Mouse (Mus musculus): Measurements from ENCODE around the gene Acot3.
"Not testable (repeated sequence)": the region's sequence is repeated elsewhere in the genome, so short reads cannot be mapped to it uniquely, and the experiment has no call there.

Gene Acot3

DNA sequence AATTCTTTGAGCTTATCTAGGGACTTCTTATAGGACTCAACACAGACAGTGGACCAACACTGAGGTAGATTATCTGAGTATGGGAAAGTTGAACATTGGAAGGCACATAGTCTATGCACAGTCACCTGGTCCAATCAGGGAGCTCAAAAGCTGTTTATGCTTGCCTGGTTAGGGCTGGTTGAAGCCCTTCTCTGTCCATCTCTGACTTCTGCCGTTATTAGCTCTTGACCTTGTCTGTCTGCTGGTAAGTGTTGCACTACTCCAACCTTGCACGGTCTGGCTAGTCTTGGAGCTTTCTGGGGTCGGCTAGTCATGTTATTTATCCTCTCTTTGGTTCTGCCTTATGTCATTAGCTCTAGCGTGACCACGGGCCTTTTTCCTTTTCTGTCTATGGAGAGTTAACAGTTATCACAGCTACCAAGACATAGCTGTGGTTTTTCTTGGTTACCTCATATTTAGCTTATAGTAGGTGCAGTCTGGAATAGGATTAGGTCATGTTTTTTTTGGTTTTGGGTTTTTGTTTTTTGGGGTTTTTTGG, at the start of gene Acot3:
Gene Acot3 (plus strand): TSS at position 208 of the 538 bp plus-strand sequence.
- no peak for DNase-seq (ENCODE audit: low spot score in 2 of 2)

DNA sequence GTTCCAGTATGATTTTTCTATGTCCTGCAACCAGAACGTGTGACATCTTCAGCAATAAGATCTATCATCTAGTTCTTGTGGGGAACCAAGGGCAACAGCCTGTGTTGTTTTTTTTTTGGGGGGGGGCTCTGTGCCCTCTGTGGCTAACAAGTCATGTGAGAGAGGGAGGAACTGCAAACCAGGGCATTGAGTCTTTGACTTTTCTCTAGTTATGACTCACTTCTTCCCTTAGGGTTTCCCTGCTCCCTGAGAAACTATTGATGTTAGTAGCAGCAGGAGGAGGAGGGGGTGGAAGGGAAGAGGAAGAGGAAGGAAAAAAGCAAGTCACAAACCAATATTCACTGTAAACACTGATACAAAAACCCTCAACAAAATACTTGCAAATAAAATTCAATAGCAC, 48.1 kb upstream of the Acot3 start:
- DNase-seq (ENCODE audit: low spot score in 2 of 2) = no peak

- DNase-seq (ENCODE audit: low spot score in 2 of 2) = no peak
These were observed 43.7 kb upstream of the Acot3 start for GRCm38 (mm10) chr12:84008251-84008650.

DNA sequence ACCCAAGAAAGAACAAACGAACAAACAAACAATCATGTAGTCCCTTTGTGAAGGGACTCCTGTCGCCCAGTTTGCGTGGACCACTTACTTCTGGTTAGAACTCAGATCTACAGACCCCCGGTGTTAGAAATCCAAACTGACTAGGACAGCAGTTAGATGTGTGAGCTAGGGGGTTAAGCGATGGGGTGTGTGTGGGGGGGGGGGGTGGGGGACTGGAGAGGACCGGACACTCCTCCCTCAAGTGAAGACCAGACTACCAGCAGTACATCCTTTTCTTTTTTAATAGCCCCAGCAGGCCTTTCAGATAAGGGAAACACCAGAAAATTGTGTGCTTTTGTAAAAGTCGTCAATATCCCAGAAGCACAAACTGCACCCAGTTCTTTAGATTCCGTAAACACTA, 43.2 kb upstream of the Acot3 start:
- DNase-seq (ENCODE audit: low spot score in 2 of 2) = no peak

- peak in 1 of 2 experiments; percentile 15 for DNase-seq (ENCODE audit: low spot score in 2 of 2)
These were observed 42.6 kb upstream of the Acot3 start, which contains the start of gene Acot1 for GRCm38 (mm10) chr12:84009171-84009965. Gene Acot1 (plus strand): TSS chr12:84009490.

DNA sequence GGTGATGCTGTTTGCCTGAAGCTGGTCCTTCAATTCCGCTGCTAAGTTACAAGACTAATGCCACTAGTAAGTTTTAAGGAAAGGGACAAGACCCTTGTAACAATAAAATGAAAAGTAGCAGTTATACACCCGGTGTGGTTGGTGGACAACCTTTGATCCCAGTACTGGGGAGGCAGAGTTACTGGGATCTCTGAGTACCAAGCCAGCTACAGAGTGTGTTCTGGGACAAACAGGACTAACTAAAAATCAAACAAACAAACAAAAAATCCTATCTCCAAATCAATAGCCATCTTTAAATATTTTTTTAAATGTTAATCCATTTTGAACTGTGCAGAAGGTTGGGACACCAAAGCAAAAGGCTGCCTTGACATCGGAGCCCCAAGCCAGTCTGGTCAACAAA, 41.7 kb upstream of the Acot3 start:
- DNase-seq (ENCODE audit: low spot score in 2 of 2) = no peak

- DNase-seq (ENCODE audit: low spot score in 2 of 2) = no peak
These were observed 40.5 kb upstream of the Acot3 start for GRCm38 (mm10) chr12:84011251-84012040.

DNA sequence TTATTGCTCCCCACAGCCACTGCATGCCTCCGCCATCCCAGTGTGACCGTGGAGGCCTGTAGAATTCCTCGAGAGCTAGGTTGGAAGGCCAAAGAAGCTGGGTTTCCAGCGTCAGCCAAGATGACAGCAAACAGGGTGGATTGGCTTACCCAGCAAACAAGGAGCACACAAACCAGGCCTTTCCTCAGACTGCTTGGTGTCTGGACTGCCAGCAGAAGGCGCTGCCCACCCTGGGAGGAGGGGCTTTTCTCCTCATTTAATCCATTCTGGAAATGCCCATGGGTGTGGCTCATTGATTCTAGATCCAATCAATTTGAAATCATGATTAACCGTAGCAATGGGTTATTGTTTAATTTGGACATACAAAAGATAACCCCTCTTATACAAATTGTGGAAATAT, 38.8 kb upstream of the Acot3 start:
- no peak for DNase-seq (ENCODE audit: low spot score in 2 of 2)

GRCm38 (mm10) chr12:84013701-84014100, 38.2 kb upstream of the Acot3 start:
- DNase-seq (ENCODE audit: low spot score in 2 of 2) = no peak

GRCm38 (mm10) chr12:84020528-84020927, 31.4 kb upstream of the Acot3 start:
- peak in 1 of 2 experiments; percentile 8 for DNase-seq (ENCODE audit: low spot score in 2 of 2)

GRCm38 (mm10) chr12:84022266-84022665, 29.7 kb upstream of the Acot3 start:
- DNase-seq (ENCODE audit: low spot score in 2 of 2) = not testable (repeated sequence)

DNA sequence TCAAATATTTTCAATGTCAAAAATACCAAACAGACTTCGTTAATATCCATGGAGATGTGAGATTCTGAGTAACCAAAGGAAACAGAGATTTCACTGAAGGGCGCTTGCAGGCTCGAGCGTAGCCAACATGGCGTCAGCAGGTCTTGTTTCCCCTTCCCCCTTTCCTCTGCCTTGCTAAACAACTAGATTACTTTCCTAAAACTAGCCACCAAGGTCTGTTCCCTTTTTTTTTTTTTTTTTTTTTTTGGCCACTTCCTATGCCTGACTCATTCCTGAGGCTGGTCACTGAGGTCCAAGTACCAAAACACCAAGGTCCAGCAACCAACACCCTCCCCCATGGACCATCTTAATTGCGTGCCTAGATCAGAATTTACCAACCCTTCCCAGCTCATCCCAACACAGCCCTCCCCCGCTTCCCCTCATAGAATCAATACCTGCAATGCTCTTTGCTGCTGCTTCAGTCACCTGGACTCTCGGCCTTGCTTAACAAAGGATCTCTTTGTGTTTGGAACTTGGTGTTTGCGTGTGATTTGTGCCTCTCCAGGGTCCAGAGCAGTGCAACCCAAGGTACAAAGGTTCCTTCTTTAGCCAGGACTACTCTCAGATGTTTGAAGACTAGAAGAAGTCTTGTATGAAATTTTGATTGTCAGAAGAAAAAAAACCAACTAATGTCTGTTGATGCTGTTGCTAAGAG, 28.7 kb upstream of the Acot3 start:
- DNase-seq (ENCODE audit: low spot score in 2 of 2) = no peak

DNA sequence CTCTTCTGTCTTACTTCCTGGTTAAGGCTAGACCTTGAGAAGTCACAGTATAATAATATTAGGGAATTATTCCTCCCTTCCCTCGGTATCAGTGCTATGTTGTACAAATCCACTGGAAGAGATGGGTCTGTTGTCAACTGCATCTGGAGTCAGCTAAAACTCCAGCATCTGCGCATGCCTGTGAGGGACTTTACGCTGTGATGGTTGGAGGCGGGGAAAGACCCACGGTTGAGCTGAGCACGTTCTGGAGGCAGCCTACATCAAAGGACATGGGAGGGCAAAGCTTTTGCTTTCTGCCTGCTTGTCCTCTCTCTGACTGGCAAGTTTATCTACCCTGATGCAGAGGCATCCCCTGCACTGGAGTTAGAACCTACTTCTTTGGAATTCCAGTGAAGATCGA, 26.1 kb upstream of the Acot3 start:
- DNase-seq (ENCODE audit: low spot score in 2 of 2) = no peak

- not testable (repeated sequence) for DNase-seq (ENCODE audit: low spot score in 2 of 2)
These were observed 23.6 kb upstream of the Acot3 start for GRCm38 (mm10) chr12:84028328-84028727.

- not testable (repeated sequence) for DNase-seq (ENCODE audit: low spot score in 2 of 2)
These were observed 22.9 kb upstream of the Acot3 start for GRCm38 (mm10) chr12:84029043-84029442.

GRCm38 (mm10) chr12:84030659-84031332, 21.1 kb upstream of the Acot3 start:
- DNase-seq (ENCODE audit: low spot score in 2 of 2) = peak; percentile 36 to 62

DNA sequence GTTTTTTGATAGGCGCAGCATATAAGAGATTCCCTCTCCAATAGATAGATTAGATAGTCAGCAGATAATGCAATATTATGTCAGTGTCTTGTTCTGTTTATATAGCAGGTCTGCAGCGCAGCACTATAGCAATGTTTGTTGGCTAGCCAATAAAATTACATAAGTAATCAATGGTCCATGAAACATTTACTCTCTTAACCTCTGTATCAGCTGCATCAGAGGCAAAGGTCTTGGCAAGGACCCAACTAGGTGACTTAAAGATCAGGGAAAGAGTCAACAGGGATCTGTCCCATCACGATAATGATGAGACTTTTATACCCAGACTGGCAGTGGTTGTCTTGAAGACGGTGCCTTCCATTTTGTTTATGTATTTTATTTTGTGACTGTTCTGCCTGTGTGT, 19.1 kb upstream of the Acot3 start:
- DNase-seq (ENCODE audit: low spot score in 2 of 2) = no peak

DNA sequence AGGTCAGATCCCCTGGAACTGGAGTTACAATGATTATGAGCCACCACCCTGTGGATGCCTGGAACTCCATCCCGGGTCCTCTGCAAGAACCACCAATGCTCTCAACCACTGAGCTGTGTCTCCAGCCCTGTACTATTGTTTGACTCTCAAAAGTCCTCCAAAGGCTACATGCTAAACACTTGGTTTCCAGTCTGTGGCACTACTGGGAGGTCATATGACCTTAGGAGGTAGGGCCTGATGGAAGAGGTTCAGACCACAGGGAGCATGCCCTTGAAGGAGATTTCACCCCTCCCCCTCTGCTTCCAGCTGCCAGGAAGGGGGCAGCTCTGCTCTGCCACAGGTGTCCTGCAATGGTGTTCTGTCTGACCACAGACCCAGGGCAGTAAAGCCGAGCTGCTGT, 18.6 kb upstream of the Acot3 start:
- not testable (repeated sequence) for DNase-seq (ENCODE audit: low spot score in 2 of 2)

DNA sequence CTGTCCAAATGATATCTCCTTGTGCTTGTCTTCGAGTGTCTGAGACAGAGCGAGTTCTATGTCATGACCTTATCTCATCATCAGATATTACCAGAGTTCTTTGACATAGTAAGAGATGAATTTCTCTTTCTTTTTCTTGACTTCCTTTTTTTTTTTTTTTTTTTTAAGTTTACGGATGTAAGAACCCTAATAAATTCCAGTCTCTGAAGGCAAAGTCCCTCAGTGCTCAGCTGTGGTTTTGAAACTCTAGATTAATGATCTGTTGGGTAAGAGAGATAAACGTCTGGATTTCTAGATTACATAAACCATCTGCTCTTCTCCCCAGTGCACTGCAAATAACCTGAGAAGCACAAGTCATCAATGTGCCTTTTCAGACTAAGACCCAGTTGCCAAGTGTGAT, 17.8 kb upstream of the Acot3 start:
- DNase-seq (ENCODE audit: low spot score in 2 of 2) = no peak

GRCm38 (mm10) chr12:84038241-84038640, 13.7 kb upstream of the Acot3 start, which contains the start of gene Acot4:
Gene Acot4 (plus strand): TSS chr12:84038379.
- DNase-seq (ENCODE audit: low spot score in 2 of 2) = not testable (repeated sequence)

- not testable (repeated sequence) for DNase-seq (ENCODE audit: low spot score in 2 of 2)
These were observed 13.2 kb upstream of the Acot3 start, which contains the start of gene Gm49366 for GRCm38 (mm10) chr12:84038691-84039111. Gene Gm49366 (plus strand): TSS chr12:84038935.
